Mouse (Mus musculus): ENCODE data around the gene Dpysl4. TPM values are rescaled to one million over a fixed set of nuclear protein-coding genes. Genes with fewer than 3 reads are reported as not detected.
A peak's percentile ranks its signal among the peaks of the same experiment; 100 is the strongest.

The Dpysl4 gene
- polyA plus RNA-seq (2015; fragmentation: Nextera tagmentation; extraction: Ambion mirVana): 0.04 TPM in 1 of 2 replicates, not detected in the other

GRCm38 (mm10) chr7:139085629-139086194, at the start of gene Dpysl4:
Gene Dpysl4, plus strand, starts transcription at chr7:139086001.
- H3K9ac ChIP-seq (replicated peaks): no peak within 1 kb of the TSS
- TF ChIP-seq EP300 (IDR thresholded peaks at IDR 0.05; ENCODE audit: low read depth) (no peak), CTCF (IDR thresholded peaks at IDR 0.05; ENCODE audit: low read depth) (no peak)
- DNase-seq: peak; percentile 32
- H3K4me2 ChIP-seq (ENCODE audit: low read depth, low read length): peak within 1 kb of the TSS; percentile 50
- no peak within 1 kb of the TSS for H3K27ac ChIP-seq (ENCODE audit: low read depth)
- 0 out of 2 replicates have a peak, but pooled peaks cover 2% of the 10 kb centered on the region for H3K9me3 ChIP-seq (ENCODE audit: low read length)
- no peak for ATAC-seq
- no peaks in the 10 kb centered on the region for H3K36me3 ChIP-seq (replicated peaks; ENCODE audit: insufficient read depth, low read length)
- peak within 1 kb of the TSS; percentile 10; the same call in 1 of the 2 replicates for H3K4me3 ChIP-seq (ENCODE audit: low read depth, low read length)
- H3K27me3 ChIP-seq (ENCODE audit: insufficient read depth, low read length): peaks cover 37% of the 10 kb centered on the region
- no peaks in the 10 kb centered on the region for H3K4me1 ChIP-seq (ENCODE audit: insufficient read depth)
- WGBS (ENCODE audit: insufficient replicate concordance): 10% methylated on average over 32 of the region's 32 CpGs

DNA sequence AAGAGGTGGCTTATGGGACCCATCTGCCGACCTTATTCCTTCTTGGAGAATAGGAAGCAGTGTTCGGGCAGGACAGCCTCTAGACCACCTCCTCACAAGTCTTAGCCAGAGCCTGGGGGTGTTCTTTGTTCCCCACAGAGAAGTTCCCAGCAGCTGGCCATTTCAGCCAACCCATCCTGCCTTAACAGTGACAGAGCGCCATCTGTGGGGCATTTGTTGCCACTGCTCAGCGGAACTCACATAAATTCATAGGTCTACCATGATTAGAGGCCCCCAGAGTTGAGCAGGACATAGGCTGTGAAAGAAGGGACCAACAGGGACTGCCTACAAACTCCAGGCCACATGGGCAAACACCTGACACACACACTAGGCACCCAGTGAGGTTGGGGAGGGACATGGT, 22.4 kb upstream of the Dpysl4 start:
- Histone ChIP-seq H3K36me3 (replicated peaks; ENCODE audit: insufficient read depth, low read length) (no peaks in the 10 kb centered on the region), H3K9me3 (ENCODE audit: low read length) (no peaks in the 10 kb centered on the region), H3K9ac (replicated peaks) (no peak overlapping the region), H3K4me1 (ENCODE audit: insufficient read depth) (no peaks in the 10 kb centered on the region), H3K4me2 (ENCODE audit: low read depth, low read length) (no peak overlapping the region), H3K4me3 (ENCODE audit: low read depth, low read length) (no peak overlapping the region), H3K27ac (ENCODE audit: low read depth) (no peak overlapping the region), H3K27me3 (ENCODE audit: insufficient read depth, low read length) (no peaks in the 10 kb centered on the region)
- ATAC-seq (no peak), DNase-seq (peak; percentile 31)
- 49% methylated on average over 4 of the region's 4 CpGs for WGBS (ENCODE audit: insufficient replicate concordance)
- TF ChIP-seq CTCF (IDR thresholded peaks at IDR 0.05; ENCODE audit: low read depth) (peak; percentile 55), EP300 (IDR thresholded peaks at IDR 0.05; ENCODE audit: low read depth) (no peak)

- no peak for ATAC-seq
- TF ChIP-seq EP300 (IDR thresholded peaks at IDR 0.05; ENCODE audit: low read depth): no peak
- TF ChIP-seq CTCF (IDR thresholded peaks at IDR 0.05; ENCODE audit: low read depth): peak; percentile 56
- peak; percentile 65 for DNase-seq
- H3K9me3 ChIP-seq (ENCODE audit: low read length): no peaks in the 10 kb centered on the region
- H3K36me3 ChIP-seq (replicated peaks; ENCODE audit: insufficient read depth, low read length): no peaks in the 10 kb centered on the region
- no peak overlapping the region for H3K9ac ChIP-seq (replicated peaks)
- no peaks in the 10 kb centered on the region for H3K4me1 ChIP-seq (ENCODE audit: insufficient read depth)
- no peak overlapping the region for H3K4me3 ChIP-seq (ENCODE audit: low read depth, low read length)
- no peak overlapping the region for H3K4me2 ChIP-seq (ENCODE audit: low read depth, low read length)
- H3K27ac ChIP-seq (ENCODE audit: low read depth): no peak overlapping the region
- WGBS (ENCODE audit: insufficient replicate concordance): 0% methylated on average over 2 of the region's 2 CpGs
- no peaks in the 10 kb centered on the region for H3K27me3 ChIP-seq (ENCODE audit: insufficient read depth, low read length)
Measured at GRCm38 (mm10) chr7:139068182-139068623, 17.6 kb upstream of the Dpysl4 start.

- DNase-seq (no peak), ATAC-seq (no peak)
- TF ChIP-seq CTCF (IDR thresholded peaks at IDR 0.05; ENCODE audit: low read depth): no peak
- no peak for TF ChIP-seq EP300 (IDR thresholded peaks at IDR 0.05; ENCODE audit: low read depth)
- Histone ChIP-seq H3K4me1 (ENCODE audit: insufficient read depth) (no peaks in the 10 kb centered on the region), H3K9me3 (ENCODE audit: low read length) (no peaks in the 10 kb centered on the region), H3K4me2 (ENCODE audit: low read depth, low read length) (no peak overlapping the region), H3K9ac (replicated peaks) (no peak overlapping the region), H3K36me3 (replicated peaks; ENCODE audit: insufficient read depth, low read length) (no peaks in the 10 kb centered on the region), H3K27me3 (ENCODE audit: insufficient read depth, low read length) (no peaks in the 10 kb centered on the region), H3K27ac (ENCODE audit: low read depth) (no peak overlapping the region), H3K4me3 (ENCODE audit: low read depth, low read length) (no peak overlapping the region)
- 47% methylated on average over 6 of the region's 6 CpGs for WGBS (ENCODE audit: insufficient replicate concordance)
Measured at GRCm38 (mm10) chr7:139074189-139074588, 11.6 kb upstream of the Dpysl4 start.

GRCm38 (mm10) chr7:139075054-139075794, 10.6 kb upstream of the Dpysl4 start:
- Histone ChIP-seq H3K36me3 (replicated peaks; ENCODE audit: insufficient read depth, low read length) (no peaks in the 10 kb centered on the region), H3K4me3 (ENCODE audit: low read depth, low read length) (no peak overlapping the region), H3K27ac (ENCODE audit: low read depth) (no peak overlapping the region), H3K27me3 (ENCODE audit: insufficient read depth, low read length) (no peaks in the 10 kb centered on the region), H3K9me3 (ENCODE audit: low read length) (no peaks in the 10 kb centered on the region), H3K4me1 (ENCODE audit: insufficient read depth) (no peaks in the 10 kb centered on the region), H3K9ac (replicated peaks) (no peak overlapping the region), H3K4me2 (ENCODE audit: low read depth, low read length) (no peak overlapping the region)
- ATAC-seq: no peak
- WGBS (ENCODE audit: insufficient replicate concordance): 68% methylated on average over 14 of the region's 14 CpGs
- no peak for DNase-seq
- TF ChIP-seq CTCF (IDR thresholded peaks at IDR 0.05; ENCODE audit: low read depth) (no peak), EP300 (IDR thresholded peaks at IDR 0.05; ENCODE audit: low read depth) (no peak)

DNA sequence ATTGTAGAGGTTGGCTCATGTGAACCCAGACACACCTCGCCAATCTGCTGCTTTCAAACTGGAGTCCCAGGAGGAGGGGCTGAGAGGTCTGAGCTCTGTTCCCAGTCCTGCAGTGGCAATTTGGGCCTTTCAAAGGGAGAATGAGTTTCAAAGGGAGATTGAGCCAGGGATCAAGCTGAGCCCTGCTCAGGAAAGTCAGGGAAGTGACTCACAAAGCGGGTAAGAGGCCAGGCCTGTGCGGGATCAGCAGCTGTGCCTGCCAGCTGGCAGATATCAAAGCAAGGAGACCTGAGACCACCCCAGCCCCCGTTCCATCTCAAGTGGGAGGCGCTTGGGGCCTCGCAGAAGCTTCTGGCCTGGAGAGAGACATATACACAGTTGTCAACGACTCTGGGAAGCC, 8.5 kb upstream of the Dpysl4 start:
- Histone ChIP-seq H3K36me3 (replicated peaks; ENCODE audit: insufficient read depth, low read length) (no peaks in the 10 kb centered on the region), H3K4me1 (ENCODE audit: insufficient read depth) (no peaks in the 10 kb centered on the region), H3K4me3 (ENCODE audit: low read depth, low read length) (no peak overlapping the region), H3K27ac (ENCODE audit: low read depth) (no peak overlapping the region), H3K9me3 (ENCODE audit: low read length) (0 out of 2 replicates have a peak, but pooled peaks cover 2% of the 10 kb centered on the region), H3K4me2 (ENCODE audit: low read depth, low read length) (no peak overlapping the region), H3K9ac (replicated peaks) (no peak overlapping the region), H3K27me3 (ENCODE audit: insufficient read depth, low read length) (no peaks in the 10 kb centered on the region)
- 39% methylated on average over 7 of the region's 7 CpGs for WGBS (ENCODE audit: insufficient replicate concordance)
- no peak for ATAC-seq
- TF ChIP-seq CTCF (IDR thresholded peaks at IDR 0.05; ENCODE audit: low read depth): no peak
- TF ChIP-seq EP300 (IDR thresholded peaks at IDR 0.05; ENCODE audit: low read depth): no peak
- DNase-seq: no peak

Data from liver, postnatal 0 days (tissue).